Mouse (Mus musculus) intestine, embryonic 14.5 days (tissue): Measurements from ENCODE around the gene Ppfia4. TPM values are rescaled to one million over a fixed set of nuclear protein-coding genes. Genes with fewer than 3 reads are reported as not detected.

Experiments
- ATAC-seq: fragments of 200-750 bp; cut with Nextera tagmentation; replicated peaks from 2 replicates; pipeline ENCODE4 v1.8.0; 2017; ENCODE audit warnings: low read depth, moderate number of reproducible peaks, moderate TSS enrichment, moderate library complexity; ENCODE audit not compliant: low FRiP score, low TSS enrichment
- DNase-seq: peaks from one replicate; pipeline ENCODE4 v3.0.0-alpha.2; 2018; ENCODE audit warnings: low spot score
- H3K27ac ChIP-seq: fragments of 300-500 bp; sonication (generic); 2 replicates; pipeline ENCODE4 v1.5.1; 2014; ENCODE audit warnings: low read depth, mild to moderate bottlenecking, control low read depth
- H3K27me3 ChIP-seq: fragments of 300-500 bp; sonication (generic); replicated peaks from 2 replicates; pipeline ENCODE4 v1.6.1; 2014; ENCODE audit warnings: low read length, control low read depth; ENCODE audit not compliant: control insufficient read depth, insufficient read depth
- H3K36me3 ChIP-seq: fragments of 300-500 bp; sonication (generic); 2 replicates; pipeline ENCODE4 v1.6.1; 2014; ENCODE audit warnings: low read length, control low read depth; ENCODE audit not compliant: control insufficient read depth, insufficient read depth
- H3K4me1 ChIP-seq: fragments of 300-500 bp; sonication (generic); replicated peaks from 2 replicates; pipeline ENCODE4 v1.6.1; 2014; ENCODE audit warnings: low read length, control low read depth, mixed read lengths; ENCODE audit not compliant: control insufficient read depth, insufficient read depth
- H3K4me2 ChIP-seq: fragments of 300-500 bp; sonication (generic); 2 replicates; pipeline ENCODE4 v1.6.1; 2014; ENCODE audit warnings: low read length
- H3K4me3 ChIP-seq: fragments of 300-500 bp; sonication (generic); 2 replicates; pipeline ENCODE4 v1.5.1; 2014; ENCODE audit warnings: low read depth, low read length, control low read depth, mixed read lengths
- H3K9ac ChIP-seq: fragments of 300-500 bp; sonication (generic); 2 replicates; pipeline ENCODE4 v1.6.1; 2014; ENCODE audit warnings: mild to moderate bottlenecking, low read length
- H3K9me3 ChIP-seq: fragments of 300-500 bp; sonication (generic); 2 replicates; pipeline ENCODE4 v1.6.1; 2016; ENCODE audit warnings: low read length, control low read depth; ENCODE audit not compliant: control insufficient read depth
- WGBS: fragments of 180-500 bp; shearing (Covaris S2); extraction: QIAGEN DNeasy Blood & Tissue Kit; methylation state at CpG from one replicate; pipeline ENCODE4 v1.1.7; 2014; 5-methylcytosine and 5-hydroxymethylcytosine counted together
- polyA plus RNA-seq: library from polyadenylated mRNA; unstranded; fragments of >200 nt; fragmentation: Nextera tagmentation; extraction: Ambion mirVana; gene quantifications from 2 replicates; pipeline ENCODE4 v1.2.1, GENCODE M21; 2014

Gene Ppfia4
- polyA plus RNA-seq, 1 experiment from 2014 or later: 4.3 TPM

DNA sequence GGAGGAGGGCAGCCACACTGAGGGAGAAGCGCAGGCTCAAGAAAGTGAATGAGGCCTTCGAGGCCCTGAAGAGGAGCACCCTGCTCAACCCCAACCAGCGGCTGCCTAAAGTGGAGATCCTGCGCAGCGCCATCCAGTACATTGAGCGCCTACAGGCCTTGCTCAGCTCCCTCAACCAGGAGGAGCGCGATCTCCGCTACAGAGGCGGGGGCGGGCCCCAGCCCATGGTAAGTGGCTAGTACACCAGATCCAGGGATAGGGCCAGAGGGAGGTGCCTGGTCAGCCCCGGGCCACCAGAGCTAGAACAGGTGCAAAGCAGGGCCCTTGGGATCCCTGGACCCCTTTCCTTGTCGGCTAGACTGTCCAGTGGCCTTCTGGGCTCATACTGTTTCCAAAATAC is 42.4 kb downstream of the Ppfia4 start:
- DNase-seq (no peak), ATAC-seq (no peak)
- H3K9ac ChIP-seq: no peak overlapping the region
- H3K4me3 ChIP-seq: no peak overlapping the region
- no peak overlapping the region for H3K27ac ChIP-seq
- no peaks in the 10 kb centered on the region for H3K9me3 ChIP-seq
- H3K4me1 ChIP-seq: peaks cover 11% of the 10 kb centered on the region
- 88% methylated on average over 13 of the region's 13 CpGs for WGBS
- no peaks in the 10 kb centered on the region for H3K36me3 ChIP-seq
- H3K27me3 ChIP-seq: no peaks in the 10 kb centered on the region
- no peak overlapping the region for H3K4me2 ChIP-seq

DNA sequence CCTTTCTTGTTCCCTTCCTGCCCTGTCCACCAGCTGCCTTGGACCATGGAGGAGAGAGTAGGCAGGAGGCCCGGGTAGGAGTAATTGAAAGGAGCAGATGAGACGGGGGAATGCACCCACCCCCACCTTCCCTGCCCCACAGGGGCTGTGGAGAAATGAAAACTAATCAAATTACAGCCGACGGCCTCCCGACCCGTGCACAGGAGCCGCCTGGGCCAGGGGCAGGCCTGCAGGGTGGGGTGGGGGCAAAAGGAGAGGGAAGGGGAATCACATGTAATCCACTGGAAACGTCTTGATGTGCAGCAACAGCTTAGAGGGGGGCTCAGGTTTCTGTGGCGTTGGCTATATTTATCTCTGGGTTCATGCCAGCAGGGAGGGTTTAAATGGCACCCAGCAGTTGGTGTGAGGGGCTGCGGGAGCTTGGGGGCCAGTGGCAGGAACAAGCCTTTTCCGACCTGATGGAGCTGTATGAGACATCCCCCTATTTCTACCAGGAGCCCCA is 43.1 kb downstream of the Ppfia4 start, which contains the start of gene Myog:
Gene Myog, plus strand, starts transcription at position 392 of the 502 bp plus-strand sequence.
- H3K4me2 ChIP-seq: no peak within 1 kb of the TSS
- WGBS: 40% methylated on average over 11 of the region's 11 CpGs
- H3K9me3 ChIP-seq: no peaks in the 10 kb centered on the region
- peaks cover 11% of the 10 kb centered on the region for H3K4me1 ChIP-seq
- ATAC-seq (no peak), DNase-seq (no peak)
- H3K27me3 ChIP-seq: no peaks in the 10 kb centered on the region
- no peaks in the 10 kb centered on the region for H3K36me3 ChIP-seq
- H3K4me3 ChIP-seq: no peak within 1 kb of the TSS
- H3K27ac ChIP-seq: no peak within 1 kb of the TSS
- H3K9ac ChIP-seq: no peak within 1 kb of the TSS

DNA sequence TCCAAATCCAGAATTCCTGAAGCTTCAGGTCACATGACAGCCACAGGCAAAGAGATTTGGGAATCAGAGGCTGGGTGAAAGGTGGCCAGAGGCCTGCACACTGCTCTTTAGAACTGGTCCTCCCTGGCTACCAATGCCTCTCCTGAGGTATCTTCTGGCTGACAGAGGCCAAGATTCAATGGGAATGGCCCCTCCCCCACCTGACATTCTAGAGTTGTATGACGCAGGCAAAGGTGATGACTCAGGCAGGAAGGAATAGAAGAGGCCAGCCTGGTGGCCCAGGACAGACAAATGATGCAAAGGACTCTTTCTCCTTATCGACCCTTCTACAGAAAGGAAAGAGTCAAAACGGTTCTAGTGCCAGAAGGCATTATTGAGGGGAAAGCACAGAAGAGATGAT is 44.5 kb downstream of the Ppfia4 start:
- DNase-seq (no peak), ATAC-seq (no peak)
- 78% methylated on average over 3 of the region's 3 CpGs for WGBS
- no peaks in the 10 kb centered on the region for H3K36me3 ChIP-seq
- H3K27ac ChIP-seq: no peak overlapping the region
- H3K4me3 ChIP-seq: no peak overlapping the region
- H3K27me3 ChIP-seq: no peaks in the 10 kb centered on the region
- H3K9ac ChIP-seq: no peak overlapping the region
- no peaks in the 10 kb centered on the region for H3K9me3 ChIP-seq
- no peak overlapping the region for H3K4me2 ChIP-seq
- H3K4me1 ChIP-seq: peaks cover 11% of the 10 kb centered on the region

DNA sequence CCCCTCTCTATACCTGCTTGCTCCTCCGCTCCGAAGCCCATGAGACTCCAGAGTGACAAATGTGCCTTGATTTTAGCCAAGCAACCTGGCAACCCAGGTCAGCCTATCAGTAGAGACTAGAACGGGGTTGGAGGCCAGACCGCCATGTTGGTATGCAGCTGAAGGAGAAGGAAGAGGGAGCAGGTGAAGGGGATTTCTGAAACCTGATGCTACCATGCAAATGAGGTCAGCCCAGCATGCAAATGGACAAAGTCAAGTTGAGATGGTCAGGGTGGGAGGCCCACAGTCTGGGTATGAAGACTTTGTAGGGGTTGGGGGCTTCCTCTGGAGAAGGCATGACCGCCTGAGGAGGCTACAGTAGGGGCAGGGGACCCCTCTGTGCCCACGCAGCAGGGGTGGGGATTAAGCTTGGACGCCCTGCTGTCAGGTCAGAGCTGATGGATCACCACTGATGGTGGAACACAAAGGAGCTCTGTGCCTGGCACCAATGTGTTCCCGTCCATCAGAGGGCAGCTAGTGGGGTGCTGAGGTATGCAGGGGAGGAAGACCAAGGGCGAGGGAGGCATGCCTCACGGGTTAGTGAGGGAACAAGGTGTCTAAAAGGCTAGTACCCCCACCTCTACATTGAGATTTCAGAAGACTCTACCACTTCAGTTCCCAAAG is 47.1 kb downstream of the Ppfia4 start:
- Histone ChIP-seq H3K36me3 (no peaks in the 10 kb centered on the region), H3K9me3 (no peaks in the 10 kb centered on the region), H3K27me3 (no peaks in the 10 kb centered on the region), H3K4me2 (no peak overlapping the region), H3K27ac (no peak overlapping the region), H3K4me3 (no peak overlapping the region), H3K4me1 (peaks cover 4% of the 10 kb centered on the region), H3K9ac (no peak overlapping the region)
- ATAC-seq (no peak), DNase-seq (no peak)
- WGBS: 54% methylated on average over 10 of the region's 10 CpGs

DNA sequence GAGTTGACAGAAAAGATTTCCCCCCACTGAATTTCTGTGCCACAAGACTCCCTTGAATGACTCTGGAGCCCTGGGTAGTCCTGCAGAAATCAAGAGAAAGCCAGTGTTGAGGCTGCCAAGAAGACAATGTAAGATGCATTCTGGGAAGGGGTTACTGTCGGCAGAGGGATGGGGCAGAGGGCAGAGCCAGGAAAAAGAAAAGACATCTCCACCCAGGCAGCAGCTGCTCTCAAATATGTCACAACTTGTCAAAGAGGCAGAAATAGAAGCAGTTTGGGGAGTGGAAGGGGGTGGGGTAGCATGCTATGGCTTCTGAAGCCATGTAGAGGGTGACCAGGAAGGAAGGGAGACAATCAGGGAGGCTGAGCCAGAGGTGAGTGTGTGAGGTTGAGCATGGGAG is 49.6 kb downstream of the Ppfia4 start:
- Histone ChIP-seq H3K4me2 (no peak overlapping the region), H3K4me3 (no peak overlapping the region), H3K36me3 (no peaks in the 10 kb centered on the region), H3K9me3 (no peaks in the 10 kb centered on the region), H3K27ac (no peak overlapping the region), H3K4me1 (no peaks in the 10 kb centered on the region), H3K9ac (no peak overlapping the region), H3K27me3 (no peaks in the 10 kb centered on the region)
- DNase-seq (no peak), ATAC-seq (no peak)
- 58% methylated on average over 1 of the region's 1 CpGs for WGBS

DNA sequence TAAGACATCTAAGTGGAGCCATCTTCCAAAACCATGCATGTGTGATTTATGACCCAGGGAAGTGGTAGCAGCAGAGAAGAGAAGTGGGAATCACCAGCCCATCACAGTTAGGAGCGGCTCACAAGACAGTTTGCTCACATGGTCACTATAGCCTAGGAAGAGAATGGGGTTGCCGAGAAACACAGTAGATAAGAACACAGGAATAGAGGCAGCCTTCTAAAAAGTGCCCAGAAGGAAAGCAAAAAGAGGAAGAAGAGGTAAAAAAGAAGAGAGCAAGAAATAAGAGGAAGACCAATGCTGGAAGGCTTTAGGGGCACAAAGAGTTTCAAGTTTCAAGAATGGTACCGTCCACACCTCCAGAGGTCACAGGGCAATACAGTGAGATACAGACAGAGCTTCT is 50.4 kb downstream of the Ppfia4 start:
- no peaks in the 10 kb centered on the region for H3K9me3 ChIP-seq
- no peak overlapping the region for H3K4me3 ChIP-seq
- no peak overlapping the region for H3K27ac ChIP-seq
- no peak overlapping the region for H3K9ac ChIP-seq
- DNase-seq: no peak
- no peaks in the 10 kb centered on the region for H3K27me3 ChIP-seq
- no peaks in the 10 kb centered on the region for H3K36me3 ChIP-seq
- no peaks in the 10 kb centered on the region for H3K4me1 ChIP-seq
- WGBS: 65% methylated on average over 3 of the region's 3 CpGs
- no peak overlapping the region for H3K4me2 ChIP-seq
- ATAC-seq: no peak

DNA sequence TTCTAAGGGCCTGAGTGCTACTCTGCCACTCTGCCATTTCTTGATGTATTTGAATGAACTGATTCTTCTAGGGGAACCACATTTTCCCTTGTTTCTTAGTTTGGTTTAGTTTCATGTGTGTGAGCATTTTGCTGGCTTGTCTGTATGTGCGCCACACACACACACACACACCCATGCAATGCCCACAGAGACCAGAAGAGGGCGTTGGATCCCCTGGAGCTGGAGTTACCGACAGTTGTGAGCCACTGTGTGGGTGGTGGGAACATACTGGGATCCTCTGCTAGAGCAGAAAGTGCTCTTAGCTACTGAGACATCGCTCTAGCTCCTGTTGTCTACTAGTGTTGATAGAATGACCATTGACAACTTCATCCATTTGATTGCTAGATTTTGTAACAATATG is 51.2 kb downstream of the Ppfia4 start:
- H3K36me3 ChIP-seq: no peaks in the 10 kb centered on the region
- no peak overlapping the region for H3K4me2 ChIP-seq
- no peak overlapping the region for H3K27ac ChIP-seq
- no peak overlapping the region for H3K9ac ChIP-seq
- no peak overlapping the region for H3K4me3 ChIP-seq
- ATAC-seq (no peak), DNase-seq (no peak)
- 68% methylated on average over 4 of the region's 4 CpGs for WGBS
- H3K9me3 ChIP-seq: no peaks in the 10 kb centered on the region
- H3K4me1 ChIP-seq: no peaks in the 10 kb centered on the region
- no peaks in the 10 kb centered on the region for H3K27me3 ChIP-seq

DNA sequence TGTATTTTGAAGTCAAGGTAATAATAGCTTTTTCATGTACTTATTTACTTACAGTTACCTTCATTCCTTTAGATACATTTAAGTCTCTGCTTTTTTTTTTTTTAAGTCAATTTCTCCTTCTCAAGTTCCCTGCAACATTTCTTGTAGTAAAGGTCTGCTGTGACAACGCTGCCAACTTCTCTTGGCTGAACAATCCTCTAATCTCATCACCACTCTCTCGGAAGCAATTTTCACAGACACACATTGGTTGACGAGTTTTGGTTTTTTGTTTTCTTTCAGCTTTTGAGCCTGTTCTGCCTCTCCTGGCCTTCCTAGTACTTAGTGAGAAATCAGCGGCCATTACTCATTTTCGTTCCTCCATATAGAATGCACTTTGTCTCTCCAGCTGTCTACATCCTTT is 52.6 kb downstream of the Ppfia4 start:
- H3K9me3 ChIP-seq: no peaks in the 10 kb centered on the region
- H3K4me3 ChIP-seq: no peak overlapping the region
- no peaks in the 10 kb centered on the region for H3K4me1 ChIP-seq
- H3K27ac ChIP-seq: no peak overlapping the region
- H3K27me3 ChIP-seq: no peaks in the 10 kb centered on the region
- no peak for ATAC-seq
- no peak for DNase-seq
- no peak overlapping the region for H3K4me2 ChIP-seq
- WGBS: 86% methylated on average over 5 of the region's 5 CpGs
- no peak overlapping the region for H3K9ac ChIP-seq
- no peaks in the 10 kb centered on the region for H3K36me3 ChIP-seq

DNA sequence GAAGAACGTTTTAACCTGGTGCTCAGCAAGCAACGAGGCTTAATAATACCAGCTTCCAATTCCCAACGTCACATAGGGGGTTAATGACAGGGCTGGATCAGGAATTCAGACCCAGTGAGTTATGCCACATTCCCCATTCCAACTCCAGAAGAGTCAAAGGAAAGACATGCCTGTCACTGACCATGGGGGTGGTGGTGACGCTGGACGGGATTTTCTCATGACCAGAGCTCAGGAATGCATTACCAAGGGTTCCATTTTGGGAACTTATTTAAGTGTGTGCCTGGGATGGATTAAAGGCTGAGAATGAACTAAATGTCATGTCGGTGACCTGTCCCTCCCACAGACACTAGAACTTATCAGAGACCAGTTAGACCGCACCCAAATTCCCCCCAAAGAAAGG is 55.9 kb downstream of the Ppfia4 start:
- WGBS: 84% methylated on average over 7 of the region's 7 CpGs
- no peak overlapping the region for H3K4me2 ChIP-seq
- no peaks in the 10 kb centered on the region for H3K9me3 ChIP-seq
- H3K4me3 ChIP-seq: no peak overlapping the region
- no peak overlapping the region for H3K9ac ChIP-seq
- H3K27ac ChIP-seq: no peak overlapping the region
- H3K36me3 ChIP-seq: no peaks in the 10 kb centered on the region
- 0 out of 2 replicates have a peak, but pooled peaks cover 3% of the 10 kb centered on the region for H3K4me1 ChIP-seq
- ATAC-seq (no peak), DNase-seq (no peak)
- H3K27me3 ChIP-seq: no peaks in the 10 kb centered on the region
